Mouse (Mus musculus) liver, embryonic 11.5 days (tissue): Measurements from ENCODE around the gene 4930568D16Rik. TPM values are rescaled to one million over a fixed set of nuclear protein-coding genes. Genes with fewer than 3 reads are reported as not detected.

Experiments
- ATAC-seq: fragments of 200-750 bp; cut with Nextera tagmentation; replicated peaks from 2 replicates; pipeline ENCODE4 v1.8.0; 2017; ENCODE audit warnings: moderate number of reproducible peaks, mild to moderate bottlenecking, moderate TSS enrichment, moderate library complexity; ENCODE audit not compliant: low FRiP score
- DNase-seq: peaks from one replicate; pipeline ENCODE4 v3.0.0-alpha.2; 2017; ENCODE audit warnings: low spot score
- H3K27ac ChIP-seq: fragments of 300-500 bp; sonication (generic); 2 replicates; pipeline ENCODE4 v1.5.1; 2014; ENCODE audit warnings: mild to moderate bottlenecking, low read depth, low read length, control low read depth
- H3K27me3 ChIP-seq: fragments of 300-500 bp; sonication (generic); replicated peaks from 2 replicates; pipeline ENCODE4 v1.6.1; 2014; ENCODE audit warnings: low read length, mixed read lengths; ENCODE audit not compliant: control insufficient read depth, insufficient read depth
- H3K36me3 ChIP-seq: fragments of 300-500 bp; sonication (generic); 2 replicates; pipeline ENCODE4 v1.6.1; 2014; ENCODE audit warnings: mild to moderate bottlenecking, low read length, moderate library complexity, mixed read lengths; ENCODE audit not compliant: control insufficient read depth, insufficient read depth
- H3K4me1 ChIP-seq: fragments of 300-500 bp; sonication (generic); replicated peaks from 2 replicates; pipeline ENCODE4 v1.6.1; 2014; ENCODE audit warnings: low read length, mixed read lengths; ENCODE audit not compliant: control insufficient read depth, insufficient read depth
- H3K4me2 ChIP-seq: fragments of 300-500 bp; sonication (generic); 2 replicates; pipeline ENCODE4 v1.6.1; 2014; ENCODE audit warnings: mild to moderate bottlenecking, control low read depth, moderate library complexity
- H3K4me3 ChIP-seq: fragments of 300-500 bp; sonication (generic); 2 replicates; pipeline ENCODE4 v1.5.1; 2014; ENCODE audit warnings: low read depth, low read length, control low read depth
- H3K9ac ChIP-seq: fragments of 300-500 bp; sonication (generic); 2 replicates; pipeline ENCODE4 v1.6.1; 2014; ENCODE audit warnings: low read depth, low read length, control low read depth
- H3K9me3 ChIP-seq: fragments of 300-500 bp; sonication (generic); 2 replicates; pipeline ENCODE4 v1.6.1; 2016; ENCODE audit warnings: low read length, inconsistent platforms, mixed read lengths; ENCODE audit not compliant: control insufficient read depth
- WGBS: fragments of 180-500 bp; shearing (Covaris S2); extraction: QIAGEN DNeasy Blood & Tissue Kit; methylation state at CpG from one replicate; pipeline ENCODE4 v1.1.7; 2014; 5-methylcytosine and 5-hydroxymethylcytosine counted together
- polyA plus RNA-seq: library from polyadenylated mRNA; unstranded; fragments of >200 nt; fragmentation: Nextera tagmentation; extraction: Ambion mirVana; gene quantifications from 2 replicates; pipeline ENCODE4 v1.2.1, GENCODE M21; 2014

The 4930568D16Rik gene
- not detected in 2 replicates for polyA plus RNA-seq

GRCm38 (mm10) chr2:35367629-35368028 is at the start of gene 4930568D16Rik:
Gene 4930568D16Rik, minus strand, starts transcription at chr2:35367729.
- 81% methylated on average over 2 of the region's 2 CpGs for WGBS

GRCm38 (mm10) chr2:35417231-35417630 is 49.7 kb upstream of the 4930568D16Rik start:
- Histone ChIP-seq H3K9ac (no peak overlapping the region), H3K27ac (peak overlapping the region; percentile 13; the same call in 1 of the 2 replicates)
- ATAC-seq = no peak

More at GRCm38 (mm10) chr2:35367629-35368028, at the start of gene 4930568D16Rik:
- Histone ChIP-seq H3K27ac (no peak within 1 kb of the TSS), H3K9ac (no peak within 1 kb of the TSS), H3K27me3 (no peaks in the 10 kb centered on the region), H3K4me1 (no peaks in the 10 kb centered on the region), H3K9me3 (no peaks in the 10 kb centered on the region), H3K4me3 (no peak within 1 kb of the TSS), H3K4me2 (no peak within 1 kb of the TSS), H3K36me3 (no peaks in the 10 kb centered on the region)
- ATAC-seq = no peak
- DNase-seq = no peak

GRCm38 (mm10) chr2:35416473-35416872 is 48.9 kb upstream of the 4930568D16Rik start:
- ATAC-seq (no peak), DNase-seq (no peak)
- peak overlapping the region; percentile 39; the same call in 1 of the 2 replicates for H3K27ac ChIP-seq
- H3K4me3 ChIP-seq = no peak overlapping the region
- H3K36me3 ChIP-seq = peaks cover 19% of the 10 kb centered on the region
- H3K4me2 ChIP-seq = no peak overlapping the region
- no peak overlapping the region for H3K9ac ChIP-seq
- no peaks in the 10 kb centered on the region for H3K9me3 ChIP-seq
- H3K27me3 ChIP-seq = no peaks in the 10 kb centered on the region
- 68% methylated on average over 6 of the region's 6 CpGs for WGBS
- H3K4me1 ChIP-seq = peaks cover 25% of the 10 kb centered on the region

More at GRCm38 (mm10) chr2:35417231-35417630, 49.7 kb upstream of the 4930568D16Rik start:
- no peaks in the 10 kb centered on the region for H3K9me3 ChIP-seq
- H3K4me2 ChIP-seq = no peak overlapping the region
- H3K4me1 ChIP-seq = peaks cover 26% of the 10 kb centered on the region
- H3K4me3 ChIP-seq = no peak overlapping the region
- WGBS = 22% methylated on average over 1 of the region's 1 CpGs
- H3K36me3 ChIP-seq = peaks cover 22% of the 10 kb centered on the region
- no peak for DNase-seq
- no peaks in the 10 kb centered on the region for H3K27me3 ChIP-seq

DNA sequence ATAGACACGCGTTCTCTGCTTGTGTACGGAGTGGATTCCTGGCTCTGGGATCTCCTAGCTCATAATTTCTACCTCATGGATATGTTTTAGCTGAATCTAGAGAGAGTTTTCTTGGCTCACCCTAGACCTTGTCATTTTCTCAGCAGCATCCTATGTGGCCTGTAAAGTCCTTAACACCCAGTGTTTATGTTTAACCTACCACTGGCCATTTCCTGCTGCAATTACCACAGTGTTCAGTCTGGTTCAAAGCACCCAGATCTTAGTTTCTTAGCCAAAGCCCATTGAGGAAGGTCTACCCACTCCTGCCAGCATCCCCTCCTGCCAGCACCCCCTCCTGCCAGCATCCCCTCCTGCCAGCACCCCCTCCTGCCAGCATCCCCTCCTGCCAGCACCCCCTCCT is 45.3 kb upstream of the 4930568D16Rik start:
- no peak overlapping the region for H3K9ac ChIP-seq
- no peaks in the 10 kb centered on the region for H3K9me3 ChIP-seq
- no peak overlapping the region for H3K4me2 ChIP-seq
- no peak for ATAC-seq
- H3K27me3 ChIP-seq = no peaks in the 10 kb centered on the region
- WGBS = 97% methylated on average over 3 of the region's 3 CpGs
- no peak overlapping the region for H3K4me3 ChIP-seq
- H3K4me1 ChIP-seq = peaks cover 16% of the 10 kb centered on the region
- peaks cover 10% of the 10 kb centered on the region; the same call in 1 of the 2 replicates for H3K36me3 ChIP-seq
- no peak for DNase-seq
- H3K27ac ChIP-seq = no peak overlapping the region

DNA sequence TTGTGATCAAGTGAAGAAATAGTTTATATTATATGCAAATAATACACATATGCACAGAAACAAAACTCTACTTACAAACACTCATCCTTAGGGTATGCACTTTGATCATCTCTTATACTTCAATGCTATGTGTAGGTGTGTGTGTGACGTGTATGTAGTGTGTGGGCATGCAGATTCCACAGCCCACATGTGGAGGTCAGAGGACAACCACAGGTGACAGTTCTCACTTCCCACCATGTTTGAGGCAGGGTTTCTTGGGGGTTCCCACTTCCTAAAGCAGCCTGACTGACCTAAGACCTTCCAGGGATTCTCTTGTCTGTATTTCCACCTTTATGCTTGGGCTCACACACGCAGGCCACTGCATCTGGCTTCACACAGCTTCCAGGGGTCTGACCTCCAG is 44.7 kb upstream of the 4930568D16Rik start:
- H3K4me1 ChIP-seq = peaks cover 11% of the 10 kb centered on the region
- peaks cover 10% of the 10 kb centered on the region; the same call in 1 of the 2 replicates for H3K36me3 ChIP-seq
- WGBS = 83% methylated on average over 2 of the region's 2 CpGs
- H3K9me3 ChIP-seq = no peaks in the 10 kb centered on the region
- no peak overlapping the region for H3K4me3 ChIP-seq
- no peak overlapping the region for H3K4me2 ChIP-seq
- no peak overlapping the region for H3K27ac ChIP-seq
- H3K9ac ChIP-seq = no peak overlapping the region
- no peaks in the 10 kb centered on the region for H3K27me3 ChIP-seq
- DNase-seq (no peak), ATAC-seq (no peak)

DNA sequence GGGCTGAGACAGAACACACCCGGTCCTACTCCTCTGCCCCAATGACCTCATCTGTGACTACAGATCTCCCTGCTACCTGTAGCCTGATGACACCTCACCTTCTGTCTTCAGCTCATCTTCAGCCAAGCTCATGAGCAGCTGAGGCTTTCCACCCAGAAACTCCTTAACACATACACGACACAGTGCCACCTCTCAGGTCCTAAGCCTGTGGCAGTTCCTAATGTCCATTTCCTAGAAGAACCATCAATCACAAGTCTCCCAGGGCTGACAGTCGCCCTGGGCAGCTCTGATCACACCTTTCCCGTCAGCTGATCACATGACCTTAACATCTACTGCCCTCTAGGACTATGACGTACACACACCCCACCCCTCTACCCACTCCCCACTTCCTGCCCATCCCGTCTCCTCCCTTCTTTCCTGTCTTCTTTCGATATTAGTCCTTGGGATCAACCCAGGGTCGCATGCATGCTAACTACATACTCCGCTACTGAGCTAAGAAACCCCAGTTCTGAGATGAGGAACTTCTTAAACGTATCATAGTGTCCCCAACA is 44.2 kb upstream of the 4930568D16Rik start:
- Histone ChIP-seq H3K9ac (no peak overlapping the region), H3K36me3 (peaks cover 10% of the 10 kb centered on the region; the same call in 1 of the 2 replicates), H3K4me3 (no peak overlapping the region), H3K27ac (no peak overlapping the region), H3K27me3 (no peaks in the 10 kb centered on the region), H3K4me1 (peaks cover 5% of the 10 kb centered on the region), H3K4me2 (no peak overlapping the region), H3K9me3 (no peaks in the 10 kb centered on the region)
- WGBS = 64% methylated on average over 10 of the region's 10 CpGs
- no peak for ATAC-seq
- no peak for DNase-seq

DNA sequence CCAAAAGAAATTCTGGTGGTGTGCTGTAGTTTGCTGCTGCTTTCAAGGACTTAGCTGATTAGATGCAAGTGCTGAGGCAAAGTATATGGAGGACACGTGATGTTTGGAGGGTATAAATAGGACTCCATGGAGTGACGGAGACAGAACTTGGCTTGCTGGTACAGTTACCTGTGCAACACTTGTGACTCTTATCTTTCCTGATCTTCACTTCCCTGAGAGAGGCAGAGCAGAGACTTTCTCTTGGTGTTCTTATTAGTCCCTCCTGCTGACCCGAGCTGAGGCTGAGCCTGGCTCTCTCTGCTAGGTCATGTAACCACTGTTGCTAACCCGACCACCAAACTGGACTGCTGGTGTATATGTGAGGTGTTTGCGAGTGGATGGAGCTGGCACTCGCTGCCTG is 41.9 kb upstream of the 4930568D16Rik start:
- H3K9me3 ChIP-seq = no peaks in the 10 kb centered on the region
- peaks cover 4% of the 10 kb centered on the region; the same call in 1 of the 2 replicates for H3K4me1 ChIP-seq
- no peak overlapping the region for H3K4me2 ChIP-seq
- DNase-seq (no peak), ATAC-seq (no peak)
- H3K9ac ChIP-seq = no peak overlapping the region
- H3K4me3 ChIP-seq = no peak overlapping the region
- H3K27ac ChIP-seq = no peak overlapping the region
- no peaks in the 10 kb centered on the region for H3K27me3 ChIP-seq
- H3K36me3 ChIP-seq = peaks cover 12% of the 10 kb centered on the region; the same call in 1 of the 2 replicates
- WGBS = 87% methylated on average over 6 of the region's 6 CpGs

DNA sequence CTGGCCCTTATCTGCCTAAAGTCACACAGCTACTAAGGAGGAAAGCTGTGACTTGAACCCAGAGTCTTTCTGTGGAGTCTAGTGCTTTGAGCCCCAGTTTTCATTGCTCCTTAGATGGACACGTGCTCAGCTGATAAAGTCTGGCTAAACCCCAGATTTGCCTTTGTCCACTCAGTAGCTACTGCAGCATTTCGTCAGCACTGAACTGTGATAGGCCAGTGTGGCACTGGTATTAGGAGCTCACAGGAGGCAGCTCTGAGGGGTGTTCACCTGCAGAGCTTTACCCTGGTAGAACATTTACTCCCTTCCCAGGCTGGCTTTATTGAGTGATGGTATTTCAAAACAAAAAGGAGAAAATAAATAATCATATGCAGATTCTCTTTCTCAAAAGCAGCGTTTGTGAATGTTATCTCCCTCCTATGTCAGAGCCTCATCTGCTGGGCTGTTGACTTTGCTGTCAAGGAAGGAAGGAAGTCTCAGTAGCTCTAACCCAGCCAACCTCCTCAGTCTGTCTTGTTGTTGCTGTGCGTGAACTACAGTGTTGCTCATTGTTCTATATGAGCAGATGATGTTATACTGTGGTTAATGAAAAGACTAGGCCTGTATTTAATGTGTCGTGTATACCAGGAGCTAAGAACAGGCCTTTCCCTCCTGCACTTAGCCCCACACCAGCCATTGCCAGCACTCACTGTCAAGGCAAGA is 41.0 kb upstream of the 4930568D16Rik start:
- H3K9ac ChIP-seq = no peak overlapping the region
- ATAC-seq (no peak), DNase-seq (no peak)
- no peak overlapping the region for H3K4me3 ChIP-seq
- no peaks in the 10 kb centered on the region for H3K27me3 ChIP-seq
- H3K9me3 ChIP-seq = no peaks in the 10 kb centered on the region
- H3K4me1 ChIP-seq = no peaks in the 10 kb centered on the region
- H3K27ac ChIP-seq = no peak overlapping the region
- WGBS = 74% methylated on average over 5 of the region's 5 CpGs
- no peak overlapping the region for H3K4me2 ChIP-seq
- peaks cover 12% of the 10 kb centered on the region; the same call in 1 of the 2 replicates for H3K36me3 ChIP-seq
